Mouse (Mus musculus): Measurements from ENCODE around the gene Rad17. TPM values are rescaled to one million over a fixed set of nuclear protein-coding genes. Genes with fewer than 3 reads are reported as not detected.

The Rad17 gene
- polyA plus RNA-seq, 1 experiment from 2014 or later = 20.6 TPM

GRCm38 (mm10) chr13:100605845-100606244 is 45.0 kb downstream of the Rad17 start:
- no peak for DNase-seq
- ATAC-seq (ENCODE audit: low FRiP score, low TSS enrichment) = no peak
- WGBS = 67% methylated on average over 1 of the region's 1 CpGs
- H3K36me3 ChIP-seq (ENCODE audit: control insufficient read depth, insufficient read depth, low read length) = no peaks in the 10 kb centered on the region
- H3K27me3 ChIP-seq (ENCODE audit: control insufficient read depth, insufficient read depth, low read length) = no peaks in the 10 kb centered on the region
- no peak overlapping the region for H3K27ac ChIP-seq (replicated peaks; ENCODE audit: low read depth, low read length)
- no peak overlapping the region for H3K4me3 ChIP-seq (replicated peaks; ENCODE audit: low read depth, low read length)
- no peaks in the 10 kb centered on the region for H3K4me1 ChIP-seq (ENCODE audit: control insufficient read depth, insufficient read depth, low read length)
- no peak overlapping the region for H3K4me2 ChIP-seq (ENCODE audit: low read length)
- H3K9me3 ChIP-seq (ENCODE audit: control insufficient read depth, low read length) = 0 out of 2 replicates have a peak, but pooled peaks cover 5% of the 10 kb centered on the region
- no peak overlapping the region for H3K9ac ChIP-seq (replicated peaks; ENCODE audit: low read length)

GRCm38 (mm10) chr13:100603738-100604095 is 47.1 kb downstream of the Rad17 start:
- H3K4me2 ChIP-seq (ENCODE audit: low read length) = no peak overlapping the region
- no peak overlapping the region for H3K4me3 ChIP-seq (replicated peaks; ENCODE audit: low read depth, low read length)
- 0 out of 2 replicates have a peak, but pooled peaks cover 5% of the 10 kb centered on the region for H3K9me3 ChIP-seq (ENCODE audit: control insufficient read depth, low read length)
- ATAC-seq (ENCODE audit: low FRiP score, low TSS enrichment) = no peak
- 90% methylated on average over 11 of the region's 11 CpGs for WGBS
- H3K9ac ChIP-seq (replicated peaks; ENCODE audit: low read length) = no peak overlapping the region
- H3K27me3 ChIP-seq (ENCODE audit: control insufficient read depth, insufficient read depth, low read length) = no peaks in the 10 kb centered on the region
- DNase-seq = no peak
- no peaks in the 10 kb centered on the region for H3K4me1 ChIP-seq (ENCODE audit: control insufficient read depth, insufficient read depth, low read length)
- H3K36me3 ChIP-seq (ENCODE audit: control insufficient read depth, insufficient read depth, low read length) = no peaks in the 10 kb centered on the region
- no peak overlapping the region for H3K27ac ChIP-seq (replicated peaks; ENCODE audit: low read depth, low read length)

GRCm38 (mm10) chr13:100603031-100603737 is 47.7 kb downstream of the Rad17 start:
- DNase-seq (no peak), ATAC-seq (ENCODE audit: low FRiP score, low TSS enrichment) (no peak)
- no peak overlapping the region for H3K4me3 ChIP-seq (replicated peaks; ENCODE audit: low read depth, low read length)
- no peaks in the 10 kb centered on the region for H3K27me3 ChIP-seq (ENCODE audit: control insufficient read depth, insufficient read depth, low read length)
- no peak overlapping the region for H3K4me2 ChIP-seq (ENCODE audit: low read length)
- WGBS = 82% methylated on average over 10 of the region's 10 CpGs
- H3K27ac ChIP-seq (replicated peaks; ENCODE audit: low read depth, low read length) = no peak overlapping the region
- no peak overlapping the region for H3K9ac ChIP-seq (replicated peaks; ENCODE audit: low read length)
- H3K9me3 ChIP-seq (ENCODE audit: control insufficient read depth, low read length) = 0 out of 2 replicates have a peak, but pooled peaks cover 5% of the 10 kb centered on the region
- no peaks in the 10 kb centered on the region for H3K4me1 ChIP-seq (ENCODE audit: control insufficient read depth, insufficient read depth, low read length)
- no peaks in the 10 kb centered on the region for H3K36me3 ChIP-seq (ENCODE audit: control insufficient read depth, insufficient read depth, low read length)

DNA sequence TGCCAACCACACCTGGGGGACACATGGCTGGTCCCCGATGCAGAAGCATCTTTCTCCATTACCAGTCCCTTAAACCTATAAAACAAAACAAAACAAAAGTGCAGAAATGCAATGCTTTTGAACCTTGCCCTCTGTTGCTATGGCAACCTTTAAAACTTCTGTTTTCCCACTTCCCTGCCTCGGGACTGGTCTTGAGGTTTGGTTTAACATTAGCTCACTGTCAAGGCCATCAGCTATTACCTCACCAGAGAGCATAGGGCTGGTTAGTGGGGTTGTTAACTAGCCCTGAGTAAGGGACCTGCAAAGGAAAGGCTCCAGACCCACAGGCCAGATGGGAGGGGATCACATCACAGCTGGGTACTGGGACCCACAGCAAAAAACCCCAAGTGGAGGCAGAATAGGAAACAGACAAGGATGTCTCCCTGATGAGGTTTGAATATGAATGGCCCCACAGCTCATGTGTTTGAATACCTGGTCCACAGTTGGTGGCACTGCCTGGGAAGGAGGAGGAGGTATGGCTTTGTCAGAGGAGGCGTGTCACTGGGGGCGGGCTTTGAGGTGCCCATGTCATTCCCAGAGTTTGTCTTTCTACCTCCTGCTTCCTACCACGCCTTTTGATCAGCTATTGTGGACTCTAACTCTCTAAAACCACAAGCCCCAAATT is 48.5 kb downstream of the Rad17 start:
- no peak overlapping the region for H3K4me3 ChIP-seq (replicated peaks; ENCODE audit: low read depth, low read length)
- no peak overlapping the region for H3K4me2 ChIP-seq (ENCODE audit: low read length)
- no peaks in the 10 kb centered on the region for H3K36me3 ChIP-seq (ENCODE audit: control insufficient read depth, insufficient read depth, low read length)
- DNase-seq (no peak), ATAC-seq (ENCODE audit: low FRiP score, low TSS enrichment) (no peak)
- H3K9ac ChIP-seq (replicated peaks; ENCODE audit: low read length) = no peak overlapping the region
- no peaks in the 10 kb centered on the region for H3K9me3 ChIP-seq (ENCODE audit: control insufficient read depth, low read length)
- no peaks in the 10 kb centered on the region for H3K27me3 ChIP-seq (ENCODE audit: control insufficient read depth, insufficient read depth, low read length)
- H3K4me1 ChIP-seq (ENCODE audit: control insufficient read depth, insufficient read depth, low read length) = no peaks in the 10 kb centered on the region
- 58% methylated on average over 5 of the region's 5 CpGs for WGBS
- no peak overlapping the region for H3K27ac ChIP-seq (replicated peaks; ENCODE audit: low read depth, low read length)

DNA sequence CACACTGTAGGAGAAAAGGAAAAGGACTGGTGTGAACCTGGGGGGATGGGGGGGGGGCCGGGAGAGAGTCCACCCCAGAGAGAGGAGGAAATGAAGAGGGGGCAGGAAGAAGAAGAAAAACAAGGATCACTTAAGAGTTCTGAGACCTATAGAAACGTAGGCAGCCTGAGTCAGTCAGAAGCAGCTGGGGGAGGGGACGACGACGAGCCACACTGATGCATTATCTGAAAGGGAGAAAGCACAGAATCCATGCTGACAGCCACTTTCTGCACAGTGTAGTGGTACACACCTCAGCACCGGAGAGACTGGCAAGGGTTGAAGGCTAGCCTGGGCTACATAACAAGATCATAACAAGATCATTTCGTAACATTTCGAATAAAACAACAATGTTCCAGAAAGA is 49.8 kb downstream of the Rad17 start:
- DNase-seq (no peak), ATAC-seq (ENCODE audit: low FRiP score, low TSS enrichment) (no peak)
- Histone ChIP-seq H3K4me1 (ENCODE audit: control insufficient read depth, insufficient read depth, low read length) (no peaks in the 10 kb centered on the region), H3K9me3 (ENCODE audit: control insufficient read depth, low read length) (no peaks in the 10 kb centered on the region), H3K36me3 (ENCODE audit: control insufficient read depth, insufficient read depth, low read length) (no peaks in the 10 kb centered on the region), H3K4me3 (replicated peaks; ENCODE audit: low read depth, low read length) (no peak overlapping the region), H3K27ac (replicated peaks; ENCODE audit: low read depth, low read length) (no peak overlapping the region), H3K9ac (replicated peaks; ENCODE audit: low read length) (no peak overlapping the region), H3K4me2 (ENCODE audit: low read length) (no peak overlapping the region), H3K27me3 (ENCODE audit: control insufficient read depth, insufficient read depth, low read length) (no peaks in the 10 kb centered on the region)
- 74% methylated on average over 7 of the region's 8 CpGs for WGBS

DNA sequence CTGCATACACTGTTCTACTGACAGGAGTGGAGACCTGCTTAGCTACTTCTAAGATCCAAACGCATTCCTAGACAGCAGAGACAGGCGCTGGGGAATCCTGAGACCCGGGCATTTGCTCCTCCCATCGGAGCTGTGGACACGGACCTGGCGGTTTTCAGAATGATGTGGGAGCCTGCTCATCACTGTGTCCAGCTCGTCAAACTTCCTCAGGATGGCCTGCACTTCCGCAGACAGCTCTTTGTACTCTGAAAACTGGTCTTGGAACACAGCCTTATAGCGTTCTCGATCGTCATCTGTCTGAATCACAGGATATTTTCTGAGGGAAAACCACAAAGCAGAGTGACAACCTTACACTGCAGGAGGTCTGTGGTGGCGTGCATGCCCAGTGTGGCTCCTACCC is 50.5 kb downstream of the Rad17 start:
- WGBS = 79% methylated on average over 12 of the region's 12 CpGs
- Histone ChIP-seq H3K27ac (replicated peaks; ENCODE audit: low read depth, low read length) (no peak overlapping the region), H3K36me3 (ENCODE audit: control insufficient read depth, insufficient read depth, low read length) (no peaks in the 10 kb centered on the region), H3K4me1 (ENCODE audit: control insufficient read depth, insufficient read depth, low read length) (no peaks in the 10 kb centered on the region), H3K9me3 (ENCODE audit: control insufficient read depth, low read length) (no peaks in the 10 kb centered on the region), H3K4me3 (replicated peaks; ENCODE audit: low read depth, low read length) (no peak overlapping the region), H3K9ac (replicated peaks; ENCODE audit: low read length) (no peak overlapping the region), H3K27me3 (ENCODE audit: control insufficient read depth, insufficient read depth, low read length) (no peaks in the 10 kb centered on the region), H3K4me2 (ENCODE audit: low read length) (no peak overlapping the region)
- DNase-seq (no peak), ATAC-seq (ENCODE audit: low FRiP score, low TSS enrichment) (no peak)

DNA sequence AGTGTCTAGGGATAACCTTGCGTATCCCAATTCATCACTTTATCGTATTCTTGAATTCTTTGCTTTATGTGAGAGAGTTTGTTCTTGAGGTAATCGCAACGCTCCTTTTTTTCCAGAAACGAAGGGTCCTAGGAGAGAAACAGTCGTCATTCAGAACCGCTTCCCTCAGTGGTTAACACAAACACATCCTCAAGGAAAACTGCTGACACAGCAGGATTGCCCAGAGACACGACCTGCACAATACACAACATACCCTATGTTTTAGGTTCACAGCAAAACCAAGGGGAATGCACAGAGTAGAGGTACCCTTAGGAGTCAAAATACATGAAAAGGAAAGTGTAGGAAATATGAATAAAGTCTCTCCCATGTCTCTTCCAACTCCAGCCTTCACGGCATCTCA is 53.6 kb downstream of the Rad17 start:
- DNase-seq = no peak
- H3K9me3 ChIP-seq (ENCODE audit: control insufficient read depth, low read length) = no peaks in the 10 kb centered on the region
- 86% methylated on average over 9 of the region's 9 CpGs for WGBS
- no peak overlapping the region for H3K27ac ChIP-seq (replicated peaks; ENCODE audit: low read depth, low read length)
- H3K4me1 ChIP-seq (ENCODE audit: control insufficient read depth, insufficient read depth, low read length) = no peaks in the 10 kb centered on the region
- H3K4me3 ChIP-seq (replicated peaks; ENCODE audit: low read depth, low read length) = no peak overlapping the region
- no peak overlapping the region for H3K9ac ChIP-seq (replicated peaks; ENCODE audit: low read length)
- no peak for ATAC-seq (ENCODE audit: low FRiP score, low TSS enrichment)
- H3K4me2 ChIP-seq (ENCODE audit: low read length) = no peak overlapping the region
- no peaks in the 10 kb centered on the region for H3K36me3 ChIP-seq (ENCODE audit: control insufficient read depth, insufficient read depth, low read length)
- H3K27me3 ChIP-seq (ENCODE audit: control insufficient read depth, insufficient read depth, low read length) = no peaks in the 10 kb centered on the region

DNA sequence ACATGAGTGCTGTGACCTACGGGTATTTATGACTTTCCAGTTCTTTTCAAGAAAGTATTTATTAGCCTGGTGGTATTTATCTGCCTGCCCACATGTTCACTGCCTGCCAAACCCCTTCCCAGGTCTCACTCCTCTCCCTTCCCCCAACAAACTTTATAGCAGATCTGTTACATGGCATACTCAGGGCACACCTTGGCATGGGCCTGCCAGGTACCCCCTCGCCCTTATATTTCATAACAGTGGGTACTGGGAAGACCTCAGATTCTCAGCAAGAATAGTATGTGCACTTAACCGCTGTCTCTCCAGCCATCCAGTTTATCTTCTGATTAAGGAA is 55.3 kb downstream of the Rad17 start:
- no peak for ATAC-seq (ENCODE audit: low FRiP score, low TSS enrichment)

More for the DNA sequence above, 55.3 kb downstream of the Rad17 start:
- 89% methylated on average over 3 of the region's 3 CpGs for WGBS
- no peak overlapping the region for H3K4me3 ChIP-seq (replicated peaks; ENCODE audit: low read depth, low read length)
- no peak for DNase-seq
- H3K4me2 ChIP-seq (ENCODE audit: low read length) = no peak overlapping the region
- no peaks in the 10 kb centered on the region for H3K4me1 ChIP-seq (ENCODE audit: control insufficient read depth, insufficient read depth, low read length)
- H3K9ac ChIP-seq (replicated peaks; ENCODE audit: low read length) = no peak overlapping the region
- H3K27ac ChIP-seq (replicated peaks; ENCODE audit: low read depth, low read length) = no peak overlapping the region
- H3K9me3 ChIP-seq (ENCODE audit: control insufficient read depth, low read length) = no peaks in the 10 kb centered on the region
- H3K27me3 ChIP-seq (ENCODE audit: control insufficient read depth, insufficient read depth, low read length) = no peaks in the 10 kb centered on the region
- H3K36me3 ChIP-seq (ENCODE audit: control insufficient read depth, insufficient read depth, low read length) = no peaks in the 10 kb centered on the region
